Mouse (Mus musculus): ENCODE measurements around the gene Kiss1r.

Kiss1r gene

DNA sequence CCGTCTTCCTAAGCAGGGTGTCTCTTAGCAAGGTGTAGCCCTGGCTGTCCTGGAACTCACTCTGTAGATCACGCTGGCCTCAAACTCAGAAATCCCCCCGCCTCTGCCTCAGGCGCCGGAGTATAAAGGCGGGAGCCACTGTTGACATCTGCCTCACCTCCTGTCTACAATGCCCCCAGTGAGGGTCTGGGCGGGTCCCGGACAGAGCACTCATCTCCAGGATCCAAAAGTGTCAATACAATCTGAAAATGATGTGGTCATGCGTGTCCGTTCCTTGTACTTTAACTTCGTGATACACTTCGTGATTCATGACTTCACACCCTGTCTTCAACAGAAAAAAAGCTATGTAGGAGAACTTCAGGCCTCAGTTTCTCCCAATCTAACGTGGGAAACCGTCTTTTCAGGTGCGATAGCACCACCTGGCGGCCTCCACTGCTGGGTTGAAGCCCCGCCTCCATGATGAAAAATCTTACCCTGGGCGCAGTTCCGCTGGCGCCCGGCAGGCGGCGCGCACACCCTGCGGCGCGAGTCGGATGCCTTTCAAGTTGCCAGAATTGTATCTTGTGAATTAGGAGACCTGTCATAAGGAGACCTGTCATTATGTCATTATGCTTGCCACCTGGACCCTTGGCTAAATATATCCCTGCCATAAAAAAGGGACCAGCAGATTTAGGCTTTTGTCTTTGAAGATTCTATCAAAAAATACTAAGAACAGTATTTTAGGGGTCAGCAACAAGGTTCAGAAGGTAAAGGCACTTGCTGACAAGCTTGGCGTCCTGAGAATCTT is 8.4 kb downstream of the Kiss1r start:
- DNase-seq (ENCODE audit: low spot score in 2 of 2): peak; percentile 98 to 99

DNA sequence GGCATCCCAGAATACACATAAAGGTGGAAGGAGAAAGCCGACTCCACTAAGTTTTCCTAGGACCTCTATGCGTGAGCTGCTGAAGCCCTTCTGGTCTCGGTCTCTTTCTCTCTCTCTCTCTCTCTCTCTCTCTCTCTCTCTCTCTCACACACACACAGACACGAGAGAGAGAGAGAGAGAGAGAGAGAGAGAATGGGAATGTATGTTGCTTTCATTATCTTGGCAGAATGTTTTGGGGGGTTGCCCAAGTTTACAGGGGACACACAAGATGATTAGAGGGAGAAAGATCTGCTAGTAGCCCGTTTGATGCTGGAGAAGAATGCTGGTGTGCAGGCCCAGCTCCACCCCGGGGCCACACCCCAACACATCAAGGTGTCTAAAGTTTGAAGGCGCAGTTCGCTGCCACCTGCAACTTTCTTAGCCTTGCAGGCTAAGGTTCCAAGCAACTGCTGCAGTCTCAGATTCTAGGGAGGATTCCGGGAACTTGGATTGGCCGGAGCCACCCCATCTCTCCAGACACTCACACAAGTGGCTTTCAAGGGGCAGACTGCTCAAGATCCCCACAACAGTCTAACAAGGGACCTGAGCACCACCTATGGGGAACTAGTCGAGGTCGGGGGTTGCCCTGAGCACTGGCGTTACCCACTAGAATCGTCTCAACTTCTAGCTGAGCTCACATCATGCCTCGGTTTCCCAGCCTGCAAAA is 9.2 kb downstream of the Kiss1r start:
- no peak for DNase-seq (ENCODE audit: low spot score in 2 of 2)

DNA sequence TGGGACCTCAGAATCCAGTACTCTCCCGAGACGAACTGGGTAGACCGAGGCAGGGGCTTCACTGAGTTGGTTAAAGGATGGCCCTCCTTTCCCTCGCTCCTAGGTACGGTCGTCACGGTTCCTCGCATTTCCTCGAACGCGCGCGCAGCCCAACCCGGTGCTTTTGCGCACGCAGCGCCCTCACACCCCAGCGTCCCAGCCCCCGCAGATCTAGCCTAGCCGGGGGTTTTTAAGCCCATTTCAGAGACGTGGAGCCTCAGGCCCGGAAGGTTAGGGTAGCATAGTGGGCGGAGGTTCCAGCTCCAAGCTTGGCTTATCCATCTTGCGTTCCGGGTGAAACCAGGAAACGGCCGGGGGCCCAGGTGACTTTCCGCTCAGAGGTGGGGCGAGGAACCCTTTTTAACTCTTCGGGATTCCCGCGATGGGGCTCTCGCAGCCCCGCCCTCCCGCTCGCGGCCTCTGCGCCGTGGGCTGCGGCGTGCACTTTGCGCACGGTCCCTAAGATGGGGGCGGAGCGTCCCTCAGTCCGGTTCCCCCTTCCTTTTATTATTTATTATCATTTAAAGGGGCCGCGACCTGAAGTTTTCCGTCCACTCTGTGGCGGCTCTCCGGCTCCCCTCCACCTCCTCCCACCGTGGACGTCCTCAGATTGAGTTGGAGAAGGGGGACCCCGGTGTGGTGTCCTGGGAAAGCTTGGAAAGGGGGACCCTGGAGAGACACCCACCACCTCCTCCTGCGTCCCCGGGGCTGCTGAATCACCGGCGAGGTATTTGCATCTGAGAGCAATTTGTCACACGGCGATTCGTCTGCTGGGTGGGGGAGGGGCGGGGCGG is 9.9 kb downstream of the Kiss1r start, which contains the start of gene Arid3a:
Gene Arid3a, plus strand, starts transcription at position 553 of the 833 bp plus-strand sequence.
- DNase-seq (ENCODE audit: low spot score in 2 of 2): peak; percentile 85 to 89

DNA sequence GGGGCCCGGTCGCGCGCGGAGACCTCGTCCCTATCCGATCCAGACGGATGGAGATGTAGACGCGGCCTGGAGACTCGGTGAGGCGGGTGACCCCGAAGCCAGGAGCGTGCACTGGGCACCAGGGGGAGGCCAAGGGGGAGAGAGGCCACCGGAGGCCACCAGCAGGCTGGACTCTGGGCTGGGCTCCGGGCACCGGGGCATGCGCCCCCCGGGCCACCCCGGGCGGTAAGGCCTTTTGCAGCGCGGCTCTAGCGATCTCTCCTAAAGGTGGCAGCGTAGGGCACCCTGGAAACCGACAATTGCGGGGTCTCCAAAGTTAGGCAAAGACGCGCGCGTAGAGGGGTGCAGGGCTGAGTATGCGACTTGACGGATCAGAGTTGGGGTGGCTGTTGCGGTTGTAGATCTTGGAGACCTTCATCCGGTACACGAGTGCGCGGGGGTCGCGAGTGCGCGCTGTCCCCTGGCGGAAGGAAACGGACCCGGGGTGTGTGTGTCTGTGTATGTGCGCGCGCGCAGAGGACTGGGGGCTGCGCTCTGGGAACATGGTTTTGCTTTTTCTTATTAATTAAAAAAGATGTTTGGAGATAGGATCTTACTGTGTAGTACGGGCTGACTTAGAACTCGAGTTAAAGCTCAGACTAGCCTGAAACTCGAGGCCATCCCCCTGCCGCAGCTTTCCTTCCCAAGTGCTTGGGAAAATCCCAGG is 10.7 kb downstream of the Kiss1r start:
- peak; percentile 63 for DNase-seq (ENCODE audit: low spot score in 2 of 2)

GRCm38 (mm10) chr10:79928030-79928694 is 11.4 kb downstream of the Kiss1r start:
- DNase-seq (ENCODE audit: low spot score in 2 of 2): no peak

DNA sequence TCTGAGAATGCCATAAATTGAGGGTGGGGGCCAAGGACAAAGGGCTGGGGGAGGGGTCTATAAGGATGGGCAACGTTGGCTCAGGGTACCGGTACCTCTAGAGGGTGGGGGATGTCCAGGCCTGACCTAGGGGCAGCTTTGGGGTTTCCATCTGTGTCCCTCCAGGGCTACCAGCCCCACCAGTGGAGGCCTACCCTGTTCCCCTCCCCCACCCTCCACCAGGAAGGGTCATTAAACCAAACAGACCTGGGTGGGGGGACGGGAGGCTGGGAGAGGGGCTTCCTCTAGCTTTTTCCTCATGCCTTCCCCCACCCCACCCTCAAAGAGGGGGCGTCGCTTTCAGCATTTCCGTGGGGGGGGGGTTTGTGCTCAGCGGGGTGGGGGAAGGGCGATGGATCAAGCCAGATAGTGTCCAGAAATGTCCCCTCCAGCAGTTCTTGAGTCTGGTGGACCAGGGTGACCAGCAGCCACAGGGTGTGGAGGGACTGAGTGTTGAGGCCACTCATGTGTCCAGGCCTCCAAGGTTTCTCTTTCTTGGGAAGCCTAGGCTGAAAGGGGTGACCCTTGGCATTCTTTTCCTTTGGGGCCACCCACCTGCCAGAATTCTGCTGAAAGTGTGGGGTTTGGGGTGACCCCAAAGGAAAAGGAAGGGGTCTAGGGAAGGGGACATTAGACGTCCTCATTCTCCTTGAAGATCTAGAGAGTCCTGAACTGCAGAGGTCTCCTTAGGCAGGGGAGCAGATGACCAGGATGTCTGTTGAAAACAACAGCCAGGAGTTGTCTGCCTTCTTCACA is 12.3 kb downstream of the Kiss1r start:
- no peak for DNase-seq (ENCODE audit: low spot score in 2 of 2)

DNA sequence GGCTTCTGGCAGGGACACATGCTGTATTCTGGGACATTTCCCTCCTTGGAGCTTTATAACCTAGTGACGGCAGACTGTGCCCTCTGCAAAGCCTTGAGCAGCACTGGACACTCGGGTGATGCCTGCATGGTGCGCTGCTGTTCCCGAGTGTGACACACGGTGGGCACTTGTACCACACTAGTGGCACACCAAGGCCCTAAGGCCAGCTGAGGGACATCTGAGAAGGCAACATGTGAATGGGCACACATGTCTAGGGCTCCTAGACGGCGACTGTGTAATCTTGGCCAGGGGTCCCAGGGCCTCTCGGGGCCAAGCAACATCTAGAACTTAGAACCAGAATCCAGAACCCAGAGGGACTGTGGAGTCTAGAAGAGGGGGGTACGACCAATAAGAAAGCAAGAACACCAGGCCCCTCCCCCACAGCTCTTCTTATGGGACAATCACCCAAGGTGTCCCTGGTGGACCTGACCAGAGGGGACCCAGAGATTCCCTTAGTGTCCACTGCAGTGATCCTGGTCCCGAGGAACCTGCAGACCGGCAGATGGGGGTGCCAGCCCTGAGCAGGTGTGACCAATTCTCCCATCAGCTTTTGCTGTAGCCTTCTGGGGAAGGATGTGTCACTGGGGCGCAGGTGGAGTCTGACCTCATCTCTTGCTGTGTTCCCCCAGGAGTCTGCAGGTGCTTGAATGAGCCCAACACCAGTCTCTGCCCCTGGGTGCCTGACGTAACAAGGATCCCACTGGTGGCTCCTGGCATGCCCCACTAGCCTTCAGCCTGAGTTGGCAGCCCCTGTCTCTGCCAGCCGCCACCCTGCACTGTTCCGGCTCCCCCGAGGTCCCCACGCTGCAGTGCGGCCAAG is 13.4 kb downstream of the Kiss1r start:
- DNase-seq (ENCODE audit: low spot score in 2 of 2): no peak

- no peak for DNase-seq (ENCODE audit: low spot score in 2 of 2)
Measured at GRCm38 (mm10) chr10:79930826-79931186, 14.0 kb downstream of the Kiss1r start.

DNA sequence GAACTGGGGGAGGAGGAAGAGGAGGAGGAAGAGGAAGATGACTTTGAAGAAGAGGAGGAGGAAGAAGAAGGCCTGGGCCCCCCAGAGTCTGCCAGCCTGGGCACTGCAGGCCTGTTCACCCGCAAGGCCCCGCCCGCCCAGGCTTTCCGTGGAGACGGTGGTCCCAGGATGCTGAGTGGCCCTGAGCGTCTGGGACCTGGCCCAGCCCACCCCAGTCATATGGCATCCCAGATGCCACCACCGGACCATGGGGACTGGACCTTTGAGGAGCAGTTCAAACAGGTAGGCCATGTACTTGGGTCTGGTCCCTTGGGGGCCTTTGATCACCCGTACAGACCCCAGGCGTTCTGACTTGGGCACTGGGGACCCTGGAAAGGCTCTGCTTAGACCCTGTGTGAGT is 15.0 kb downstream of the Kiss1r start:
- no peak for DNase-seq (ENCODE audit: low spot score in 2 of 2)

DNA sequence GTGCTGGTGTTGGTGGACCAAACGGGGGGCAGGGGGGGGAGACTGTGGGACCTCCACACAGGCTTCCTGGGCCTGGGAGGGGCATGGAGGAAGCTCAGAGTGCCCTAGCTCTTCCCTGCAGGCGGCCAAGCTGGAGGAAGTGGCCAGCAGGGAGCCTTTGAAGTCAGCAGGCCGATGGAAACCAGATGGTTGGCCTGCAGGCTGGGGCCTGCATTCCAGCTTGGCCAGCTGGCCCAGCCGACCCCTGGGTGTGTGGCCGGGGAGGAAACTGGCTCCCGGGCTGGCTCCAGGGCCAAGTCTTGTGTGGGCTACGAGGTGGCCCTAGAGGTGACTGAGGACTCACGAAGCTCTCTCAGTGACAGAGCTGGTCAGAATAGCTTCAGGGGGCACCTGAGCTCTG is 16.0 kb downstream of the Kiss1r start:
- no peak for DNase-seq (ENCODE audit: low spot score in 2 of 2)

DNA sequence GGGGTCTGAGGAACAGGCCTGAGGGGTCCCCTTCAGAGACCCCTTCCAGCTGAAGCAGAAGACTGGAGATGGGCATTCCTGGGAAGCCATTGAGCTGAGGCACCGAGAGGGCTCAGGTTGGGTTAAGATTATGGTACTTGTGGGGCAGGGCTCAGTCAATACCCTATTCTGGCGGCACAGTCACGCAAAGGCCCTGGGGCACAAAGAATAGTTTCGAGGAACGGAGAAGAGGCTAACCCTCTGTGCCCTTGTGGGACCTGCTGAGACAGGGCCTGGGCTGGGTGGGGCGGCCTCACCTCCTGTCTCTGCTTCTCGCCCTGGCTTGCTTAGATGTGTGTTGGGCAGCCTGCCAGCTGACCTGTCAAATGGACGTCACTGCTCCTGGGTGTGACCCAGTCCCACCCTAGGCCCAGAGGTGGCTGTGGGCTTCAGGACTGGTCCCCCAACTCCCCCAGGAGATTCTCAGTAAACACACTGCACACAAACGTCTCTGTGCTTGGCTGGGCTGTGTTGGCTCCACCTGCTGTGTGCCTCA is 16.4 kb downstream of the Kiss1r start:
- DNase-seq (ENCODE audit: low spot score in 2 of 2): no peak

GRCm38 (mm10) chr10:79933861-79934260 is 17.1 kb downstream of the Kiss1r start:
- DNase-seq (ENCODE audit: low spot score in 2 of 2): no peak

DNA sequence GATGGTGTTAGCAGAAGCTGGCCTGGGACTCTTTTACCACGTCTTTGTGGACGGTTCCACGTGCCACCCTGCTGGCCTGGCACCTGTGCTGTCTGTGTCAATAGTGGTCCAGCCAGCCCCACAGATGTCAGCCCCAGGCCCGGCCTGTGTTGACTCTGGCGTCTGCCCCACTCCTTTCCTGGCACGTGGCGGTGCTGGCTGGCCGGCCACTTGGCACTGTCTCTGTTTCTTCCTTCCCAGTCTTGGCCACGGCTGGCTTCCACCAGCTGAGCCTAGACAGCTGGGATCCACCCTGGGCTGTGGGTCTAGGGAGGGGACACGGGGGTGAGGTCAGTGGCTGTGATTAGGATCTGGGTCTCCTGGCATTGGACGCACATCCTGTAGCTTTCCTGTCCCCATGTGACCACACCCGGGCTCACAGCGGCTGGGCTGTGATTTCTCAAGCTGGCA is 17.5 kb downstream of the Kiss1r start:
- DNase-seq (ENCODE audit: low spot score in 2 of 2): peak in 1 of 2 experiments; percentile 56

DNA sequence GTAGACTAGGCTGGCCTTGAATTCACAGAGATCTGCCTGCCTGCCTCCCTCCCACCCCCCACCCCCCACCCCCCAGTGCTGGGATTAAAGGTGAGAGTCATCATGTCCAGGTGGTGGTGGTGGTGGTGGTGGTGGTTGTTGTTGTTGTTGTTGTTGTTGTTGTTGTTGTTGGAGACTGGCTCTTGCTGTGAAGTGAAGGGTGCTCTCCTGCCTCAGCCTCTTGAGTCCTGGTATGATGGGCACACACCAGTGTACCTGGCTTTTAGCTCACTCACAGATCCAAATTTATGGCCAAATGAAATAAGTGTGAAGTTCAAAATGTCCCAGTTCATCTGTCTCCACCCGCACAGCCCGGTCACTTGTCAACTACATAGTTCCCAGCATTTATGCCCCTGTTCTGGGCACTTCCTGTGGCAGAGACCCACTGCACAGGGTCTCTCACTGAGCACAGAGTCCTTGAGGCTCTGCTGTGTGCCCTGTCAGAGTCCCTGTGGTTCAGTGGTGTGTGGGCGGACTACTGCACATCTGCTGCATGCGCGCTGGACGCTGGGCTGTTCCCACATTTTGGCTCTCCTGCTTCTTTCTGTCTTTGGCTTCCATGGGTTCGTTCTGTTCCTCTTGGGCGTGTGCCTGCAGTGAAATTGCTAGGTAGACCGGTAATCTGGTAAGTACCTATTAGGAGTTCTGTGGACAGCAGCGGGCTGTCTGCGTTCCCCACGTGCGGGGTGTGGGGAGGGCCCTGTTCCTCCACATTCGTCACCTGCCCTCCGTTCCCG is 18.2 kb downstream of the Kiss1r start:
- no peak for DNase-seq (ENCODE audit: low spot score in 2 of 2)

GRCm38 (mm10) chr10:79936284-79936910 is 19.6 kb downstream of the Kiss1r start:
- no peak for DNase-seq (ENCODE audit: low spot score in 2 of 2)

DNA sequence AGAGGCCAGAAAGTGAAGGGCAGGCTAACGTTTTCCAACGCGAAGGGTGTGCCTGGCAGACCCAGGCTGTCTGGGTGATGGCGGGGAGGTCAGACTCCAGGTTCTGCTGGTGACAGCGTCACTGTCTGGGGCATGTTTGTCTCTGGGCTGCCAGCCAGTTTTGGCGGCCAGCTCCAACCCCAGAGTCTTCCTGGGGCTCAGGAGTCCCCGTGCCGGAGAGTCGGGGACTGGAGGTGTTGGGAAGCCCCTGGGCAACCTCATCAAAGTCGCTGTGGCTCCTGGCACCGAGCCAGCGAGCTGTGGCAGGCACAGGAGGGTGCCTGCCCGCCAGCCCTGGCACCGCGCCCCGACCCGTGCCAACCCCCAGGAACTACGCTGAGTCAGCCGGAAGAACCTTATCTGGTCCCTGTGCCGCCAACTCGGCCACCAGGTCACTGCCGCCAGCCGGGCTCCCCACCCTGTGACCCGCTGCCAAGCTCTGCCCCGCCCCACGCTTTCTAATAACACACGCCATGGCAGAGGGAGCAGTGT is 20.2 kb downstream of the Kiss1r start:
- DNase-seq (ENCODE audit: low spot score in 2 of 2): no peak

GRCm38 (mm10) chr10:79937775-79938526 is 21.2 kb downstream of the Kiss1r start:
- DNase-seq (ENCODE audit: low spot score in 2 of 2): no peak
